Mouse (Mus musculus) myocyte (in vitro differentiated cells): ENCODE data around the gene Lurap1l. TPM values are rescaled to one million over a fixed set of nuclear protein-coding genes. Genes with fewer than 3 reads are reported as not detected.

Experiments used
- H3K27me3 ChIP-seq: one replicate; pipeline ENCODE4 v1.6.1; 2011; ENCODE audit not compliant: control insufficient read depth, insufficient read depth, insufficient read length
- H3K36me3 ChIP-seq: one replicate; pipeline ENCODE4 v1.6.1; 2011; ENCODE audit not compliant: control insufficient read depth, insufficient read depth
- H3K4me2 ChIP-seq: one replicate; pipeline ENCODE4 v1.6.1; 2011; ENCODE audit warnings: low read depth, control low read depth
- H3K4me3 ChIP-seq: one replicate; pipeline ENCODE4 v1.5.1; 2011; ENCODE audit warnings: mild to moderate bottlenecking, control low read depth, moderate library complexity
- H3K79me2 ChIP-seq: one replicate; pipeline ENCODE4 v1.6.1; 2011; ENCODE audit not compliant: control insufficient read depth, insufficient read depth
- H3ac ChIP-seq: one replicate; pipeline ENCODE4 v1.6.1; 2011; ENCODE audit not compliant: control insufficient read depth, insufficient read length
- CEBPB ChIP-seq: IDR thresholded peaks from 2 replicates; pipeline ENCODE4 v1.6.1; 2011; ENCODE audit warnings: mild to moderate bottlenecking, moderate library complexity; ENCODE audit not compliant: poor library complexity, insufficient read depth, severe bottlenecking
- E2F4 ChIP-seq: IDR thresholded peaks from one replicate; pipeline ENCODE4 v1.6.1; 2011; ENCODE audit warnings: mild to moderate bottlenecking, control low read depth, moderate library complexity; ENCODE audit not compliant: insufficient read depth
- MAX ChIP-seq: IDR thresholded peaks from one replicate; pipeline ENCODE4 v1.6.1; 2011; ENCODE audit warnings: low read depth, mild to moderate bottlenecking, control low read depth
- MYOD1 ChIP-seq, 3 experiments: IDR thresholded peaks; one replicate each; pipeline ENCODE4 v1.6.1; 2011; ENCODE audit warnings: control low read depth in 2 of 3, low read depth in 2 of 3, mild to moderate bottlenecking in 2 of 3, moderate library complexity in 1 of 3; ENCODE audit not compliant: insufficient read length in 2 of 3, control insufficient read depth in 1 of 3
- MYOG ChIP-seq, 3 experiments: IDR thresholded peaks; one replicate each; pipeline ENCODE4 v1.6.1; 2011; ENCODE audit warnings: control low read depth in 2 of 3, low read depth in 2 of 3, mild to moderate bottlenecking in 2 of 3; ENCODE audit not compliant: insufficient read length in 2 of 3, control insufficient read depth in 1 of 3, insufficient read depth in 1 of 3
- POLR2A ChIP-seq: IDR thresholded peaks from one replicate; pipeline ENCODE4 v1.6.1; 2011; ENCODE audit warnings: low read depth, mild to moderate bottlenecking, control low read depth, moderate library complexity; ENCODE audit not compliant: insufficient read length
- POLR2AphosphoS2 ChIP-seq: IDR thresholded peaks from one replicate; pipeline ENCODE4 v1.6.1; 2011; ENCODE audit warnings: low read depth, control low read depth; ENCODE audit not compliant: insufficient read length
- REST ChIP-seq: IDR thresholded peaks from one replicate; pipeline ENCODE4 v1.6.1; 2011; ENCODE audit warnings: mild to moderate bottlenecking, control low read depth, moderate library complexity; ENCODE audit not compliant: insufficient read depth, insufficient read length
- SRF ChIP-seq: IDR thresholded peaks from one replicate; pipeline ENCODE4 v1.6.1; 2011; ENCODE audit warnings: low read depth; ENCODE audit not compliant: control insufficient read depth, insufficient read length
- TCF12 ChIP-seq: IDR thresholded peaks from one replicate; pipeline ENCODE4 v1.6.1; 2011; ENCODE audit warnings: mild to moderate bottlenecking, control low read depth; ENCODE audit not compliant: poor library complexity, insufficient read depth, severe bottlenecking
- TCF3 ChIP-seq: IDR thresholded peaks from one replicate; pipeline ENCODE4 v1.6.1; 2011; ENCODE audit warnings: low read depth, control low read depth; ENCODE audit not compliant: insufficient read length
- USF1 ChIP-seq: IDR thresholded peaks from one replicate; pipeline ENCODE4 v1.6.1; 2011; ENCODE audit warnings: low read depth, mild to moderate bottlenecking, control low read depth, moderate library complexity
- polyA plus RNA-seq: library from polyadenylated mRNA; unstranded; fragments of >200 nt; fragmentation: generic; extraction: Trizol; gene quantifications from one replicate; pipeline ENCODE4 v1.2.1, GENCODE M21; 2012; ENCODE audit warnings: missing spikeins

The Lurap1l gene
- polyA plus RNA-seq, 1 experiment, result 15.9 TPM

- no peak overlapping the region for H3ac ChIP-seq
- no peaks in the 10 kb centered on the region for H3K36me3 ChIP-seq
- H3K79me2 ChIP-seq, result no peaks in the 10 kb centered on the region
- no peak overlapping the region for H3K4me3 ChIP-seq
- H3K27me3 ChIP-seq, result no peaks in the 10 kb centered on the region
- H3K4me2 ChIP-seq, result no peak overlapping the region
- no peak for TF ChIP-seq SRF
- no peak for TF ChIP-seq POLR2AphosphoS2
- TF ChIP-seq E2F4, result no peak
- TF ChIP-seq POLR2A, result no peak
- no peak for TF ChIP-seq USF1
Measured at GRCm38 (mm10) chr4:80869598-80869997, 40.8 kb upstream of the Lurap1l start.

GRCm38 (mm10) chr4:80872847-80873644, 37.4 kb upstream of the Lurap1l start:
- Histone ChIP-seq H3K79me2 (no peaks in the 10 kb centered on the region), H3ac (no peak overlapping the region), H3K27me3 (no peaks in the 10 kb centered on the region), H3K4me3 (no peak overlapping the region), H3K36me3 (no peaks in the 10 kb centered on the region), H3K4me2 (no peak overlapping the region)
- TF ChIP-seq MYOG (IDR thresholded peaks at IDR 0.05; ENCODE audit: control insufficient read depth in 1 of 3, insufficient read depth in 1 of 3, insufficient read length in 2 of 3, low read depth in 2 of 3), result no peak
- TF ChIP-seq CEBPB, result no peak
- no peak for TF ChIP-seq E2F4
- TF ChIP-seq POLR2AphosphoS2, result no peak
- no peak for TF ChIP-seq MAX
- no peak for TF ChIP-seq REST
- TF ChIP-seq MYOD1 (IDR thresholded peaks at IDR 0.05; ENCODE audit: control insufficient read depth in 1 of 3, insufficient read length in 2 of 3, low read depth in 2 of 3), result no peak
- TF ChIP-seq TCF3, result no peak

- Histone ChIP-seq H3K4me3 (no peak overlapping the region), H3K36me3 (no peaks in the 10 kb centered on the region), H3K27me3 (no peaks in the 10 kb centered on the region), H3K4me2 (peak overlapping the region; percentile 8), H3K79me2 (no peaks in the 10 kb centered on the region), H3ac (no peak overlapping the region)
- TF ChIP-seq MYOG (IDR thresholded peaks at IDR 0.05; ENCODE audit: control insufficient read depth in 1 of 3, insufficient read depth in 1 of 3, insufficient read length in 2 of 3, low read depth in 2 of 3) (no peak), CEBPB (no peak), SRF (no peak), USF1 (no peak), MAX (no peak), POLR2A (no peak), TCF12 (no peak), POLR2AphosphoS2 (no peak), TCF3 (no peak), MYOD1 (IDR thresholded peaks at IDR 0.05; ENCODE audit: control insufficient read depth in 1 of 3, insufficient read length in 2 of 3, low read depth in 2 of 3) (no peak)
Measured at GRCm38 (mm10) chr4:80874121-80874859, 36.2 kb upstream of the Lurap1l start.

DNA sequence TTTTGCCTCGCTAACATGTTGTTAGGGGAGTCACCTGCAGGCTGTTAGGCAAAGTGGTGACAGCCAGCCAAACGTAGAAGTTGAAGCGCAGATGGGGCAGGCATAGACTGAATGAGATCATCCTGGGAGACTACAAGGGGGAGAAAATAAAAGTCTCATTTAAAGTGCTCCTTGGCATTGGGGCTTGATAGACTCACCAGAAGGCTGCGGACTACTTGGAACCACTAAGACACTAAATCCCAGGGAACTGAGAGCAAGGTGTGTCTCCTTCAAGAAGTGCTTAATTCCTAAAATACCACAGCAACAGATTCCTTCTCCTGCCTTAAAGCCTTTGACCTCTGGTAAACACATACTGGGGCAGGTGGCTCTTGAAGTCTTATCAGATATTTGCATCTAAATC, 35.4 kb upstream of the Lurap1l start:
- Histone ChIP-seq H3K79me2 (no peaks in the 10 kb centered on the region), H3K27me3 (no peaks in the 10 kb centered on the region), H3ac (no peak overlapping the region), H3K4me3 (no peak overlapping the region), H3K4me2 (no peak overlapping the region), H3K36me3 (no peaks in the 10 kb centered on the region)
- TF ChIP-seq TCF12 (no peak), E2F4 (no peak), TCF3 (no peak), MAX (no peak), CEBPB (no peak), MYOD1 (IDR thresholded peaks at IDR 0.05; ENCODE audit: control insufficient read depth in 1 of 3, insufficient read length in 2 of 3, low read depth in 2 of 3) (no peak), SRF (no peak), REST (no peak), POLR2A (no peak)
